Mouse (Mus musculus): ENCODE data around the gene Ap3b1. TPM values are rescaled to one million over a fixed set of nuclear protein-coding genes. Genes with fewer than 3 reads are reported as not detected.

Gene Ap3b1
- total RNA-seq, 2 experiments from 2014 or later, result 58.5 to 58.9 TPM

- no peak for DNase-seq (ENCODE audit: low spot score in 2 of 2)
- Histone ChIP-seq H3K4me3 (no peak overlapping the region), H3K27ac (no peak overlapping the region)
- no peak for TF ChIP-seq CTCF (conservative IDR thresholded peaks at IDR 0.05)
Measured at GRCm38 (mm10) chr13:94539851-94540646, 181.3 kb downstream of the Ap3b1 start.

- TF ChIP-seq CTCF (conservative IDR thresholded peaks at IDR 0.05), result no peak
- H3K27ac ChIP-seq, result no peak overlapping the region
- DNase-seq (ENCODE audit: low spot score in 2 of 2), result no peak
- no peak overlapping the region for H3K4me3 ChIP-seq
Measured at GRCm38 (mm10) chr13:94542061-94542460, 183.3 kb downstream of the Ap3b1 start.

- DNase-seq (ENCODE audit: low spot score in 2 of 2), result no peak
Measured at GRCm38 (mm10) chr13:94544211-94544610, 185.5 kb downstream of the Ap3b1 start.

GRCm38 (mm10) chr13:94545739-94546138, 187.0 kb downstream of the Ap3b1 start:
- Histone ChIP-seq H3K4me3 (no peak overlapping the region), H3K27ac (peak overlapping the region; percentile 68)
- no peak for DNase-seq (ENCODE audit: low spot score in 2 of 2)
- no peak for TF ChIP-seq CTCF (conservative IDR thresholded peaks at IDR 0.05)

More at GRCm38 (mm10) chr13:94544211-94544610, 185.5 kb downstream of the Ap3b1 start:
- no peak overlapping the region for H3K4me3 ChIP-seq
- no peak for TF ChIP-seq CTCF (conservative IDR thresholded peaks at IDR 0.05)
- peak overlapping the region; percentile 57 for H3K27ac ChIP-seq

- Histone ChIP-seq H3K4me3 (no peak overlapping the region), H3K27ac (peak overlapping the region; percentile 56; the same call in 1 of the 2 replicates)
- no peak for TF ChIP-seq CTCF (conservative IDR thresholded peaks at IDR 0.05)
- DNase-seq (ENCODE audit: low spot score in 2 of 2), result no peak
Measured at GRCm38 (mm10) chr13:94546246-94546645, 187.5 kb downstream of the Ap3b1 start.

- H3K4me3 ChIP-seq, result no peak overlapping the region
- H3K27ac ChIP-seq, result peak overlapping the region; percentile 81
- no peak for DNase-seq (ENCODE audit: low spot score in 2 of 2)
- no peak for TF ChIP-seq CTCF (conservative IDR thresholded peaks at IDR 0.05)
Measured at GRCm38 (mm10) chr13:94549580-94549979, 190.8 kb downstream of the Ap3b1 start.

GRCm38 (mm10) chr13:94550037-94550436, 191.3 kb downstream of the Ap3b1 start:
- Histone ChIP-seq H3K27ac (peak overlapping the region; percentile 81), H3K4me3 (no peak overlapping the region)
- TF ChIP-seq CTCF (conservative IDR thresholded peaks at IDR 0.05), result no peak
- DNase-seq (ENCODE audit: low spot score in 2 of 2), result no peak

GRCm38 (mm10) chr13:94560011-94560410, 201.3 kb downstream of the Ap3b1 start:
- Histone ChIP-seq H3K27ac (no peak overlapping the region), H3K4me3 (no peak overlapping the region)
- TF ChIP-seq CTCF (conservative IDR thresholded peaks at IDR 0.05), result peak; percentile 97
- DNase-seq (ENCODE audit: low spot score in 2 of 2), result peak; percentile 79 to 89

- Histone ChIP-seq H3K4me3 (no peak overlapping the region), H3K27ac (no peak overlapping the region)
- DNase-seq (ENCODE audit: low spot score in 2 of 2), result no peak
- TF ChIP-seq CTCF (conservative IDR thresholded peaks at IDR 0.05), result no peak
Measured at GRCm38 (mm10) chr13:94560878-94561277, 202.1 kb downstream of the Ap3b1 start.

GRCm38 (mm10) chr13:94562652-94563339, 204.0 kb downstream of the Ap3b1 start:
- no peak overlapping the region for H3K4me3 ChIP-seq
- no peak for TF ChIP-seq CTCF (conservative IDR thresholded peaks at IDR 0.05)
- DNase-seq (ENCODE audit: low spot score in 2 of 2), result no peak
- H3K27ac ChIP-seq, result no peak overlapping the region

GRCm38 (mm10) chr13:94563836-94564235, 205.1 kb downstream of the Ap3b1 start:
- no peak for DNase-seq (ENCODE audit: low spot score in 2 of 2)
- no peak for TF ChIP-seq CTCF (conservative IDR thresholded peaks at IDR 0.05)
- H3K4me3 ChIP-seq, result no peak overlapping the region
- no peak overlapping the region for H3K27ac ChIP-seq

GRCm38 (mm10) chr13:94564351-94564994, 205.7 kb downstream of the Ap3b1 start:
- Histone ChIP-seq H3K27ac (no peak overlapping the region), H3K4me3 (no peak overlapping the region)
- DNase-seq (ENCODE audit: low spot score in 2 of 2), result no peak
- no peak for TF ChIP-seq CTCF (conservative IDR thresholded peaks at IDR 0.05)

GRCm38 (mm10) chr13:94565176-94565575, 206.4 kb downstream of the Ap3b1 start:
- Histone ChIP-seq H3K4me3 (no peak overlapping the region), H3K27ac (peak overlapping the region; percentile 36; the same call in 1 of the 2 replicates)
- DNase-seq (ENCODE audit: low spot score in 2 of 2), result no peak
- no peak for TF ChIP-seq CTCF (conservative IDR thresholded peaks at IDR 0.05)
